Mouse (Mus musculus): ENCODE measurements around the gene Chd2. TPM values are rescaled to one million over a fixed set of nuclear protein-coding genes. Genes with fewer than 3 reads are reported as not detected.

Chd2 gene
- total and polyA plus RNA-seq, 2 experiments from 2014 or later = 34.4 to 43.8 TPM

DNA sequence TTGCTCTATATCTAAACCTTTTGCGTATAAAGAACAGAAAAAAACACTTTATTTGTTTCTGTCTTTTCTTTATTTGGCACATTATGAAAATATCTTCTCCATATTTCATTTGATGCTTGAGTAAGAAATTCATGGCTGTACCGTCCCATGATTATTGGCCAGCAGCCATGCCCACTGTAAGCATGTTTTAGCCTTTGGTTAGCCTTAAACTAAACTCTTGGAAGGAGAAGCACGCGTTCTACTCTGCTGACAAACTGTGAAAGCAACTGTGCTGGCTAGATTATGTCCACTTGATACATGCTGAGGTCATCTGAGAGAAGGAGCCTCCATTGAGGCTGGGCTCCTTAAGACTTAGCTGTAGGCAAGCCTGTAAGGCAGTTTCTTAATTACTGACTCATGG is 99.4 kb downstream of the Chd2 start:
- H3K4me3 ChIP-seq (ENCODE audit: low read depth, low read length) = no peak overlapping the region
- no peaks in the 10 kb centered on the region for H3K4me1 ChIP-seq (ENCODE audit: insufficient read depth, low read length)
- no peaks in the 10 kb centered on the region for H3K27me3 ChIP-seq (ENCODE audit: insufficient read depth, low read length)
- no peak overlapping the region for H3K27ac ChIP-seq (ENCODE audit: low read depth, low read length)
- 93% methylated on average over 4 of the region's 4 CpGs for WGBS
- H3K9ac ChIP-seq (replicated peaks; ENCODE audit: low read length, poor library complexity, severe bottlenecking) = no peak overlapping the region
- no peaks in the 10 kb centered on the region for H3K9me3 ChIP-seq (ENCODE audit: low read length)
- DNase-seq (ENCODE audit: low spot score) (no peak), ATAC-seq (ENCODE audit: low FRiP score) (no peak)
- H3K36me3 ChIP-seq (ENCODE audit: insufficient read depth, low read length) = peaks cover 78% of the 10 kb centered on the region
- TF ChIP-seq CTCF (IDR thresholded peaks at IDR 0.05) = no peak
- no peak overlapping the region for H3K4me2 ChIP-seq (ENCODE audit: low read depth, low read length, poor library complexity, severe bottlenecking)

DNA sequence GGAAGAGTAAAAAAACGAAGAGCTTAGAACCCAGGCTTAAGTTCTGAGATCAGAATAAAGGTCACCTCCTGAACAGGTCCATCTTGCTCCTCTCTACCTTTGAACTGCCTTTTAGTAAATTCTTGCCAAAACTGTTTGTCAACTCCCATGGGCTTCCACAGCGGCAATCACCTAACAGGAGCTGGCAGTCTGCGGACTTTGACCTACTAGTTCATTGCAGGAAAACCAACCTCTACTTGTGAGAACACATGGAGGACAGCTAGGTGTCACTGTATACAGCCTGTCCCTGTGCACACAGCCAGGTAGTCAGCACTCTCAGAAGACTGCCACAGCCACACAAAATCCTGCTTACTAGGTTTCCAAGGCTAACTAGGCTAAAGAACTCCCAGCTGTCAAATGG is 99.8 kb downstream of the Chd2 start:
- Histone ChIP-seq H3K27me3 (ENCODE audit: insufficient read depth, low read length) (no peaks in the 10 kb centered on the region), H3K4me2 (ENCODE audit: low read depth, low read length, poor library complexity, severe bottlenecking) (no peak overlapping the region), H3K4me1 (ENCODE audit: insufficient read depth, low read length) (no peaks in the 10 kb centered on the region), H3K27ac (ENCODE audit: low read depth, low read length) (no peak overlapping the region), H3K36me3 (ENCODE audit: insufficient read depth, low read length) (peaks cover 74% of the 10 kb centered on the region), H3K9me3 (ENCODE audit: low read length) (no peaks in the 10 kb centered on the region), H3K4me3 (ENCODE audit: low read depth, low read length) (no peak overlapping the region), H3K9ac (replicated peaks; ENCODE audit: low read length, poor library complexity, severe bottlenecking) (no peak overlapping the region)
- ATAC-seq (ENCODE audit: low FRiP score) (no peak), DNase-seq (ENCODE audit: low spot score) (no peak)
- WGBS = 96% methylated on average over 3 of the region's 3 CpGs
- no peak for TF ChIP-seq CTCF (IDR thresholded peaks at IDR 0.05)

DNA sequence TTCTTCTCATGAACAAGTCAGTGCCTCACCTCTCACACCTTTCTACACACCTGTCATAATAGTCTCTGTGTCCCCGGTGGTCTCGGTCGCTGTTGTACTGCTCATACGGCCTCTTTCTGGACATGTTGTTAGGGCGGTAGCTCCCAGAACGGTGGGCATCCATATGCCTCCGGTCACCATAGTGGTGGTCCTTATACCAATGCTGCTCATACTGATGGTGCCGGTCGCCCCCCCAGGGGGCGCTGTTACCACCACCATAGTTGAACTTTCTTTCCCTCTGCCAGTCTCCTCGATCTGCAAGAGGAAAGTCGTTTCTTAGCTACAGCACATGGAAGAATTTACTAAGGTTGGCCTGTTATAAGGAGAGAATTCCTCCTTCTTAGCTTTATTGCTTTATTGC is 105.9 kb downstream of the Chd2 start:
- H3K27ac ChIP-seq (ENCODE audit: low read depth, low read length) = no peak overlapping the region
- ATAC-seq (ENCODE audit: low FRiP score) (0 out of 2 replicates have a peak, but pooled peaks have one; percentile 56), DNase-seq (ENCODE audit: low spot score) (no peak)
- peaks cover 49% of the 10 kb centered on the region for H3K36me3 ChIP-seq (ENCODE audit: insufficient read depth, low read length)
- H3K4me1 ChIP-seq (ENCODE audit: insufficient read depth, low read length) = no peaks in the 10 kb centered on the region
- H3K9me3 ChIP-seq (ENCODE audit: low read length) = no peaks in the 10 kb centered on the region
- TF ChIP-seq CTCF (IDR thresholded peaks at IDR 0.05) = peak; percentile 54
- no peaks in the 10 kb centered on the region for H3K27me3 ChIP-seq (ENCODE audit: insufficient read depth, low read length)
- WGBS = 75% methylated on average over 12 of the region's 12 CpGs
- H3K9ac ChIP-seq (replicated peaks; ENCODE audit: low read length, poor library complexity, severe bottlenecking) = no peak overlapping the region
- no peak overlapping the region for H3K4me2 ChIP-seq (ENCODE audit: low read depth, low read length, poor library complexity, severe bottlenecking)
- no peak overlapping the region for H3K4me3 ChIP-seq (ENCODE audit: low read depth, low read length)

DNA sequence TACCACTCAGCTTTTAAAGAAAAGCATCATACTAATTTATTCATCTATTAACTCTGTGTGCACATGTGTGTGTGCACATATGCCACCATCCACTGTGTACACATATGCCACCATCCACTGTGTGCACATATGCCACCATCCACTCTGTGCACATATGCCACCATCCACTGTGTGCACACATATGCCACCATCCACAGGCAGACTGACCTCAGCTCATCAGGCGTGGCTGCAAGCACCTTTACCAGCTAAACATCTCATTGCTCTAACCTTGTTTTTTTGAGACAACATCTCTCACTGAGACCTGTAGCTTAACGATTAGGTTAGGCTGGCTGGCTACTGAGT is 107.3 kb downstream of the Chd2 start:
- DNase-seq (ENCODE audit: low spot score) = no peak
- no peak for TF ChIP-seq CTCF (IDR thresholded peaks at IDR 0.05)
- H3K9me3 ChIP-seq (ENCODE audit: low read length) = no peaks in the 10 kb centered on the region
- no peak overlapping the region for H3K4me3 ChIP-seq (ENCODE audit: low read depth, low read length)
- H3K4me2 ChIP-seq (ENCODE audit: low read depth, low read length, poor library complexity, severe bottlenecking) = no peak overlapping the region
- peaks cover 43% of the 10 kb centered on the region for H3K36me3 ChIP-seq (ENCODE audit: insufficient read depth, low read length)
- ATAC-seq (ENCODE audit: low FRiP score) = no peak
- WGBS = 89% methylated on average over 2 of the region's 2 CpGs
- H3K4me1 ChIP-seq (ENCODE audit: insufficient read depth, low read length) = no peaks in the 10 kb centered on the region
- H3K27me3 ChIP-seq (ENCODE audit: insufficient read depth, low read length) = no peaks in the 10 kb centered on the region
- no peak overlapping the region for H3K9ac ChIP-seq (replicated peaks; ENCODE audit: low read length, poor library complexity, severe bottlenecking)
- H3K27ac ChIP-seq (ENCODE audit: low read depth, low read length) = no peak overlapping the region

DNA sequence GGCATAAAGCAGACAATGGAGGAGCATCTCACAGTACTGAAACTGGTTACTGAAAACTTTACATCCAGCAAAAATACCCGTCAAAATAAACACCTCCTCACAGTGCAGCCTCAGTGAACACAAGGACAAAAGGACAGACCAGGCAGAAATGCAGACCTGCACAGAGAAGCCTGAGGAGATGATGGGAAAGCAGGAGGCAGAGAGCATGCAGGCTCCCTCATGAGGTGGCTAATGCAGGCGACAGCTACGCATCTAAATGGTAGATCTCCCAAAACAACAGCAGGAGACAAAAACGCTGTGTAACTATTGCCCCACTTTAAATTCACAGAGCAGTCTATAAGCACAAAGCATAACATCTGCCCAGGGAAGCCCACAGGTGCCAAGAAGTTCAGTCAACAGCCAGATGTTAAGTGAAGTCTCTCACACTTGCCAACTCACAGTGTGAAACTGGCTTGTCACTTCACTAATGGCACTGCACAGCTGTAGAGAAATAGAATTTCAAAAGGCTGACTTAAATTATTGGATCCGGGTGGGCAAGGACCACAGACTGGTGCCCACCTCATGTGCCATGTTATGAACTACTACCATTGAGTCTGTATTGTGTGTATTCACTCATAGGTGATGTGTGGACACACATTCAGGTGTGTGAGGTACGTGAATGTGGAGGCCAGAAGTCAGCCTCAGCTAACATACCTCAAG is 107.8 kb downstream of the Chd2 start:
- Histone ChIP-seq H3K27me3 (ENCODE audit: insufficient read depth, low read length) (no peaks in the 10 kb centered on the region), H3K36me3 (ENCODE audit: insufficient read depth, low read length) (peaks cover 43% of the 10 kb centered on the region), H3K4me2 (ENCODE audit: low read depth, low read length, poor library complexity, severe bottlenecking) (no peak overlapping the region), H3K4me1 (ENCODE audit: insufficient read depth, low read length) (no peaks in the 10 kb centered on the region), H3K4me3 (ENCODE audit: low read depth, low read length) (no peak overlapping the region), H3K27ac (ENCODE audit: low read depth, low read length) (peak overlapping the region; percentile 38), H3K9me3 (ENCODE audit: low read length) (no peaks in the 10 kb centered on the region), H3K9ac (replicated peaks; ENCODE audit: low read length, poor library complexity, severe bottlenecking) (no peak overlapping the region)
- ATAC-seq (ENCODE audit: low FRiP score) = no peak
- no peak for DNase-seq (ENCODE audit: low spot score)
- WGBS = 68% methylated on average over 6 of the region's 6 CpGs
- TF ChIP-seq CTCF (IDR thresholded peaks at IDR 0.05) = peak; percentile 29

DNA sequence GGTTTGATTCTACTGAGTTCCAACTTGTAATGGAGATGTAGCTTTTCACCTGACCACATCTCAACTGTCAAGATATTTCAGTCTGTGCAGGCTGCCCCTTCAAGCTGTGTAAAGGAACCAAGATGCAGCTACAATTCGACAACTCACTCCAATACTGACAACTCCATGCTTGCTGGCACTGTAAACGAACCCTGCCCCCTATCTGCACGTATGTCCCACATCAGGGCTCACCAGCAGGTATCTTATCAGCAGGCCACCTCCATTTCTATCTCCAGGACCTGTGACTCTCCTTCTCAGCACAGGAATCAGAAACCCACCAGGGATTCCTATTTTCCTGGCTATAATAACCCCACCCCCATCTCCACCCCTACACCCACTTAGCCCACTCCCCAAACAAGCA is 113.1 kb downstream of the Chd2 start:
- DNase-seq (ENCODE audit: low spot score) = no peak
- WGBS = 90% methylated on average over 3 of the region's 3 CpGs

More for the DNA sequence above, 113.1 kb downstream of the Chd2 start:
- H3K4me2 ChIP-seq (ENCODE audit: low read depth, low read length, poor library complexity, severe bottlenecking) = no peak overlapping the region
- 0 out of 2 replicates have a peak, but pooled peaks cover 2% of the 10 kb centered on the region for H3K4me1 ChIP-seq (ENCODE audit: insufficient read depth, low read length)
- no peak overlapping the region for H3K27ac ChIP-seq (ENCODE audit: low read depth, low read length)
- H3K9ac ChIP-seq (replicated peaks; ENCODE audit: low read length, poor library complexity, severe bottlenecking) = no peak overlapping the region
- no peak overlapping the region for H3K4me3 ChIP-seq (ENCODE audit: low read depth, low read length)
- H3K36me3 ChIP-seq (ENCODE audit: insufficient read depth, low read length) = peaks cover 28% of the 10 kb centered on the region
- TF ChIP-seq CTCF (IDR thresholded peaks at IDR 0.05) = no peak
- no peaks in the 10 kb centered on the region for H3K27me3 ChIP-seq (ENCODE audit: insufficient read depth, low read length)
- no peak for ATAC-seq (ENCODE audit: low FRiP score)
- no peaks in the 10 kb centered on the region for H3K9me3 ChIP-seq (ENCODE audit: low read length)
